Mouse (Mus musculus) adrenal gland, postnatal 25 days (tissue): ENCODE measurements around the gene Fras1. TPM values are rescaled to one million over a fixed set of nuclear protein-coding genes. Genes with fewer than 3 reads are reported as not detected.

ENCODE experiments used
- DNase-seq: peaks from one replicate; pipeline ENCODE4 v3.0.0; 2021; ENCODE audit warnings: mixed read lengths
- total RNA-seq: library from RNA; stranded (reverse); gene quantifications from 2 replicates; pipeline ENCODE4 v1.2.3, GENCODE M21; 2021

Fras1 gene
- total RNA-seq, 1 experiment from 2014 or later, result 3.5 TPM

DNA sequence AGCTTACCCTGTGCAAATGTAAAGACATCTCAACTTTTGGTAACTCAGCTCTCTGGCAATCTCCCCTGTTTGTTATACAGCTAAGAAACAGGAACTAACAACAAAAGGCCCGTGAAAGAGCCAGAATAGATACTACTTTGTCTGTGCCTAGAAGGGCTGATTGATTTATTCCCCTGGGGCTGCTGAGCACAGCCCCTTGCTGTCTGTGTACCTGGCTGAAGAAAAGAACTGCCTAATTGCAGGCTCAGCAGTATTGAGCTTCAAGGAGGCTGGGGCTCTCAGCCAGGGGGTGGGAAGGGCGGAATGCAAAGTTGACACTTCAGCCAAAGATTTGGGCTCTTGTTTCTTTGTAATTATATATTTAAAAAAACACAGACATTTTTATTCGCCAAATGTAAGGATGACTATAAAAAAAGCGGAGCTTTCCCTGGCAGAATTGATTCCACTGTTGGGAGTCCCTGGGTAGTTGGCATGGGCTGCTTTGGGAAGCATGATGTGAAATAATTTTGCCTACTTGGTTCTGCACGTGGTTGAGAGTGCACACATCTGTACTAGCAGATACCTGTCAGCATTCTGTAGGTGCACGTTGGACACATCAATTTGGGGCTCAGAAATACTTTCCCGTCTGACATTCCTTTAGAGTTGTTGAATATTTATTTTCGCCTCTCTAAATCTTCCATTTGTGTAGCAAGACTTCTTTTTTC lies 31.5 kb downstream of the Fras1 start:
- no peak for DNase-seq

DNA sequence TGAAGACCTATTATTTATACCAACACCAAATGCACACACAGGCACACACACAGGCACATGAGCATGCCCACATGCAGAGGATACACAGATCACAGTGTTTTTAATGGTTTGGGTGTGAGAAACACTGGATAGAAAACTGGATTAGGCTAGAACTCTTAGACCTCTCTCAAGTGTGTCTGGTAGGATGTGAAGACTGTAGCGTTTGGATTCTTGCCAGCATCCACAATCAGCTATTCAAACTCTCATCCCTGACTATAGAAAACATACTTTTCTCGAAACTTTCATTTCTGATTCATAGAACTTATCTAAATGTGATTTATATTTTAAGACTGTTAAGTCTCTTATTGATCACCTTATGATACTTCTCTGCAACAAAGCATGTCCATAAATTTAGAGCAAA lies 34.5 kb downstream of the Fras1 start:
- no peak for DNase-seq

DNA sequence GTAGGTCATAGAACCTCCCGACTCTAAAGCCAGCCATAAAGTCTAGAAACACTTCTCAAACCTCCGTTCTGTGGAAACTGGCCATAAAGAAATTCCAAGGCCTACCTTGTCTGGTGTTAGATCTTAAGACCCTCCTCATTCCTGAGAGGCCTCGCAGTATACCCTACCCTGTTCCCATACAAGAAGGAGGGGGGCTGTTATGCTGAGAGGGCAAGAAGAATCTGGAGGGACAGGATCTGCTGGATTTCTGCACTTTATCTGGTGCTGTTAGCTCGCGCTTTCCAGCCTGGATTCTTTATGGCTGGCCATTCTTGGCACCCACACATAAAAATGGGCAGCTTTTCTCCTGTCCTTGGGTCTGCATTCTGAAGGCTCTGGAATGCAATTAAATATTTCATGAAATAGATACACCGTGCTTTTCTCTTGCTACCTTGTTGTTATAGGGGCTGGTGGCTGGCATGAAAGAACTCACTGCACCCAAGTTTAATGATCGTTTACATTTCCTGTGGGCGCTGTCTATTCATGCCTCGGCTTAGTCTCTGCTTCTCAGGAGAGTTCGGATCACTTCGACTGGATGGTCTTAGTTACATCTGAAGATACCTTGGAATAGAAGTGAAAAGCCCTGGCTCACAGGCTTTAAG lies 39.1 kb downstream of the Fras1 start:
- DNase-seq, result no peak

DNA sequence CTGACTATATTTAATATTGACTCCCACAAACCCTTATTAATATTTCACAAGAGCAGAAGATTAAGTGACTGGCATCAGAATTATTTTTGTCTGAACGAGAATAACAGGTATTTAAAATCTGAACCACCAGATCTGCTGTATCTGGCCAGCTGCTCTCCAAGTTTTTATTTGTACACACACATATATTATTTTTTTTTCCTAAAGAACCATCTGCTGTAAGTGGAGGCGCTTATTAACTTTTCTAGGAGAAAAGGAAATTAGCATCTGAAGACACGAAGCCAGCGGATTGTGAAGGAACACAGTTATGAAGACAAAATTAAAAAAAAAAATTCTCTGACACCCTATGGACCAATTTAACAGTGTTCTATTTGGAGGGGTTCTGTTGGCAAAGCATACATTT lies 43.4 kb downstream of the Fras1 start:
- DNase-seq, result no peak

DNA sequence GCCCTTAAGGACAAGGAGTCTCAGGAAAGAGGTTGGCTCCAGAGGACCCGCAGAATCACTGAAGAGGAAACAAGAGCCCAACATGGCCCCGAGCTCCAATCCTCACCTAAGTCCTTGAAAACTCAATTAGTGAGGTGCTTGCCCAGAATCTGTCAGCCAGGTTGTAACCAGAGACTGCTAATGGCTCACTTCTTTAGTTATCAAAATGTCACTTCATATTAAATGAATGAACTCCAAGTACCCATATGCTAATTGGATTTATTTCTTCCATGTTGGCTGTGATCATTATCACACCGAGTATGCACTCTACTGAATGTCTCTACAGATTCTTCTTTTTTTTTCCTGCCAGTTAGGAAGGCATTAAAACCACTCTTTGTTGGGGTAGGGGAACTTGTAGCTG lies 47.8 kb downstream of the Fras1 start:
- no peak for DNase-seq

- no peak for DNase-seq
Measured at GRCm38 (mm10) chr5:96422716-96423115, 49.0 kb downstream of the Fras1 start.

- DNase-seq, result no peak
Measured at GRCm38 (mm10) chr5:96425391-96425790, 51.6 kb downstream of the Fras1 start.

- no peak for DNase-seq
Measured at GRCm38 (mm10) chr5:96429532-96430141, 55.9 kb downstream of the Fras1 start.

- no peak for DNase-seq
Measured at GRCm38 (mm10) chr5:96437870-96438269, 64.1 kb downstream of the Fras1 start.

- DNase-seq, result no peak
Measured at GRCm38 (mm10) chr5:96439811-96440210, 66.1 kb downstream of the Fras1 start.

DNA sequence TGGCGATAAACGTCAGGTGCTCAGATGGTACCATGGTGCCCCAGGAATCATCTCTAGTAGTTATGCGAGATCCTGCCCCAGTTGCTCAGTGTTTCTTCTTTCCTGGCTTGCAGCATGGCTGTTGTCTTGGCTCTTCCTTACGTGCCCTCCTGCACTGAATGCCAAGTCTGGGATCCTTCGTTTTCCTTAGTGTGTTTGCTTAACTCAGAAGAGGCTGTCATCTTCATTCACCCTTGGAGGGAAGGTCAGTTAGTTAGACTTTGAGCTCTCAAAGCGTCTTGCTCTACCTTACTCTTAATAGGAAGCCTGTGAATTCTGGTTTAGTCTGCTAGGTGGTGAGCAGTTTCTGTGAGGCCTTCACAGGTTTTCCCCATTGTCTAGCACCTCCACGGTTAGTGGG lies 73.7 kb downstream of the Fras1 start:
- no peak for DNase-seq

DNA sequence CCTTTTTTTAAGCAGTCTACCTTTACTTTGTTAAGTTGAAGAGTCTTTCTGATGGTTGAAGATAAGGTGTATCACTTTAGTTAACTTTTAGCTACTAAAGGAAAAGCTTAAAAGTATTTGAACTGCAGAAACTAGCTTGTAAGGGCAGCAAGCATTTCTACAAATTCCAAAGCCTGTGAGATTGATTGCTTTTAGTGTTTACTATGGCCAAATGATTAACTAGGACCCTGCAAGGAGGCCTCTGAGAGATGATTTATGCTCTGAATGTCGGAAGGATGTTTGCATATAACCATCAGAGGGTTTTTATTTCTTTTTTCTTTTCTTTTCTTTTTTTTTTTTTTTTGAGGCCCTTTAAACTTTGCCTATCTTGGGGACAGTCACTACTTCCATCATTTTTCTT lies 78.3 kb downstream of the Fras1 start:
- DNase-seq, result no peak

DNA sequence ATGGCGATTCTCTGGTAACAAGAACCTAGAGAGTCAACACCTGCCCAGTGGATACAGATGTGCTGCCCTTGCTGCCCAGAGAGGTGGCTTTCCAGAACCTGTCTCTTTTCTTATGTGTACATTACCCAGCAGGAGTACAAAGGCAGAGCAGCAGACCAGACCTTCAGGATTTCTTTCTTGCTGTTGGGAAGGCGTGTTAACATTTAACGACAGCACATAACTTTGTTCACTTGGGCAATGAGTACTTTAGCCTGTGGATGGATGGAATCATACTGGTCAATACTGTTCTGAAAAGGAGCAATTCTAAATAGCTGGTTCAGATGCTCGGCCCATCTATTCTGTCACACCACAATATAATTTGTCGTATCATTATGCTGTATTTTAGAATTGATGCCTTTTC lies 79.6 kb downstream of the Fras1 start:
- no peak for DNase-seq

DNA sequence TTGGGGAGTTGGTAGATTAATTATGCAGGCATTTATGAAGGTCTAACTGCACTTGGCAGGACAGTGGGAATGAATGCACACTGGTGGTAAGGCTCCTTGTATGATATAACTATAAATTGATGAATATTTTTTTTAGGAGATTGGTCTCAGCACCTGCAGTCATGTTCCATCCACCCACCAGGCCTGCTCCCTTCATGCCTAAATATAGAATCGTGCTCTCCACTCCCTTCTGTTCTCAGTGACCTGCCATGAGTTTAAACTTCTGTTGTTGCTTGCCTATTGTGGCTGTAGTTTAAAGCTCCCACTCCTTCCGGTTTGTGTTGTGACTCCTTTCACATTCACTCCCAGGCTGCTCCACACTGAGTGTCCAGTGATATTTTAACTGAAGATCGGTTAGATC lies 80.7 kb downstream of the Fras1 start:
- DNase-seq, result no peak

GRCm38 (mm10) chr5:96455241-96455640 lies 81.5 kb downstream of the Fras1 start:
- no peak for DNase-seq

GRCm38 (mm10) chr5:96457436-96457958 lies 83.7 kb downstream of the Fras1 start:
- DNase-seq, result no peak

DNA sequence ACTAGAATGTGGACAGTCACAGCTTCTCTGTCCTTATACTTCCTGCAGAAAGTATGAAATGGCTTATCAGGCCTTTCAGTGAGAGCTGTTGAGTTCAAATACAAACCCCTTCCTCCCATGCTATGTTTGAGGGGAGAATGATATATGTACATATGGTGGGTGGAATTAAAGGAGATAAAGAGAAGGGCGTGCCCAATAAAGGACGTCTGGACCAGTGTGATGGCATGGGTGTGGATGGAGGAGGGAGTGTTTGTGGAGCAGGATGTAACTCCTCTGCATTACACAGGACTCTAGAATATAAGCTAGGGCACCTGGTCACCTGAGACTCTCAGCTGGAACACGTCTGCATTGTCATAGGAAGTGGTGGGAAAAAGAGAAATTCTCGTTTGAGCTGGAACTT lies 85.8 kb downstream of the Fras1 start:
- no peak for DNase-seq

GRCm38 (mm10) chr5:96462197-96462596 lies 88.4 kb downstream of the Fras1 start:
- DNase-seq, result no peak

- DNase-seq, result no peak
Measured at GRCm38 (mm10) chr5:96466461-96466860, 92.7 kb downstream of the Fras1 start.

- DNase-seq, result no peak
Measured at GRCm38 (mm10) chr5:96471995-96472394, 98.2 kb downstream of the Fras1 start.

DNA sequence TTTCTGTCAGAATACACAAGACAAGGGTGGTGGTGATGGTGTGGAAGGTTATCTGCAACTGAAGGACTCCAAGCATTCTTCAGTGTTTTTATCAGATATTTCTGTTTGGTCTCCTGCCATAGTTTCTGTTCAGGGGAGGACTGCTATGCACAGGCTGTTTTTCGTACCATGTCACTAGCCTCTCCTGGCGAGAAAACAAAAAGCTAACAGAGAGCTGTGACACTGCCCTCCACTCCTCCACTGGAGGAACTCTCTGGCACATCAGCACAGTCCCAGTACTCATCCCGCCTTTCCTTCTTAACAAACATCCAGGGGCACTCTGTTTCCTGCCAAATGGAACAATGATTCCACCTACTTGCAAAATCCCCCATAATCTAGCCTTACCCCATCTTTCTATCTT lies 101.7 kb downstream of the Fras1 start:
- DNase-seq, result no peak

GRCm38 (mm10) chr5:96479003-96479402 lies 105.2 kb downstream of the Fras1 start:
- DNase-seq, result no peak

DNA sequence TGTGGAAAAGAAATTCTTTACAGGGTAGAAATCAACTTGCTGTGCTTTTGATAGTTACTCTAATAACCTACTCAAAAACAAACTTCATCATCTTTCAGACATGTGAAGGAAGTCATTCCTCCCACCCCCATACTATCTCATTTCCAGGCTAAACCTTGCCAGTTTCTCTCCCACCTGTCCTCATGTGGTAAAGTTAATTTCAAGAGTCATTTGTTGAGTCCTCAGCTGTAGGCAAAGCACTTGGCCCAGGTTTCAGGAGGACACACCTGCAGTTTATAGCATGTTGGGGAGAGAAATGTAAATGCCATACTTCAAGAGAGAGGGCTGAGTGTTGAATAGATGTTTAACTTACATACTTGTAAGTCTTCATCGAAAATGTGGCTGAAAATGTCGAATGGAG lies 107.4 kb downstream of the Fras1 start:
- no peak for DNase-seq

DNA sequence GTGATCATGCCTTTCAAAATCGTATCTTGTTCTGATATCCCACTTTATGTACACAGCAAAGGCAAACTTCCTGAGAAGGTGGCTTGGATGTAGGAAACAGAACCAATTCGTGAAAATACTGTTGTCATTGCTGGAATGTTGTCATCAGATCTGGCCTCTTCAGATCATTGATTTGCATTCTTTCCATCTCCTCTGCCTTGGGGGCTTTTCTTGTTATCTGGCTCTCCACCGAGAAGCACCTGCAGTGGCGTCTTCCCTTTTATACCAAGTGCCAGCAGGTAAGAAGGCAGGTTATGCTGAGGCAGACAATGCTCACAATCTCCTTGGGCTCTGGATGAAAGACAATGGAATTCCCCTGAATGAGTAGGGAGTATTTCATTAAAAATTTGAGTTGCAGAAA lies 108.3 kb downstream of the Fras1 start:
- DNase-seq, result no peak
